Mouse (Mus musculus) intestine, postnatal 0 days (tissue): Measurements from ENCODE around the gene Syn3. TPM values are rescaled to one million over a fixed set of nuclear protein-coding genes. Genes with fewer than 3 reads are reported as not detected.

Experiments used
- ATAC-seq: fragments of 200-750 bp; cut with Nextera tagmentation; 2 replicates; pipeline ENCODE4 v1.8.0; 2017; ENCODE audit warnings: mild to moderate bottlenecking, moderate TSS enrichment, moderate library complexity
- H3K27ac ChIP-seq: fragments of 300-500 bp; sonication (generic); 2 replicates; pipeline ENCODE4 v1.5.1; 2014; ENCODE audit warnings: mild to moderate bottlenecking, low read depth, low read length, moderate library complexity
- H3K27me3 ChIP-seq: fragments of 300-500 bp; sonication (generic); replicated peaks from 2 replicates; pipeline ENCODE4 v1.6.1; 2014; ENCODE audit warnings: low read length, mixed read lengths; ENCODE audit not compliant: control insufficient read depth, insufficient read depth
- H3K36me3 ChIP-seq: fragments of 300-500 bp; sonication (generic); 2 replicates; pipeline ENCODE4 v1.6.1; 2014; ENCODE audit warnings: mild to moderate bottlenecking, moderate library complexity; ENCODE audit not compliant: control insufficient read depth, insufficient read depth
- H3K4me1 ChIP-seq: fragments of 300-500 bp; sonication (generic); replicated peaks from 2 replicates; pipeline ENCODE4 v1.6.1; 2014; ENCODE audit warnings: antibody characterized with exemption, low read length, mixed read lengths; ENCODE audit not compliant: control insufficient read depth, insufficient read depth
- H3K4me2 ChIP-seq: fragments of 300-500 bp; sonication (generic); replicated peaks from 2 replicates; pipeline ENCODE4 v1.6.1; 2014; ENCODE audit warnings: low read depth, mild to moderate bottlenecking, moderate library complexity
- H3K4me3 ChIP-seq: fragments of 300-500 bp; sonication (generic); 2 replicates; pipeline ENCODE4 v1.5.1; 2014; ENCODE audit warnings: low read depth, low read length
- H3K9ac ChIP-seq: fragments of 300-500 bp; sonication (generic); 2 replicates; pipeline ENCODE4 v1.6.1; 2014; ENCODE audit warnings: mild to moderate bottlenecking, low read depth, low read length
- H3K9me3 ChIP-seq: fragments of 300-500 bp; sonication (generic); 2 replicates; pipeline ENCODE4 v1.6.1; 2016; ENCODE audit warnings: mixed run types; ENCODE audit not compliant: control insufficient read depth
- CTCF ChIP-seq: sonication (generic); IDR thresholded peaks from 2 replicates; pipeline ENCODE4 v1.5.1; 2016; ENCODE audit warnings: low read depth, mild to moderate bottlenecking, control low read depth, antibody characterized with exemption, moderate library complexity
- WGBS: fragments of 180-500 bp; shearing (Covaris S2); extraction: QIAGEN DNeasy Blood & Tissue Kit; methylation state at CpG from one replicate; pipeline ENCODE4 v1.1.7; 2014; 5-methylcytosine and 5-hydroxymethylcytosine counted together
- polyA plus RNA-seq: library from polyadenylated mRNA; unstranded; fragments of >200 nt; fragmentation: Nextera tagmentation; extraction: Ambion mirVana; gene quantifications from 2 replicates; pipeline ENCODE4 v1.2.1, GENCODE M21; 2015

Gene Syn3
- polyA plus RNA-seq, 1 experiment from 2014 or later, result 1.1 TPM

- Histone ChIP-seq H3K4me2 (no peak overlapping the region), H3K9ac (no peak overlapping the region), H3K27ac (no peak overlapping the region), H3K9me3 (no peaks in the 10 kb centered on the region), H3K27me3 (no peaks in the 10 kb centered on the region), H3K4me1 (no peaks in the 10 kb centered on the region), H3K4me3 (no peak overlapping the region), H3K36me3 (no peaks in the 10 kb centered on the region)
- 88% methylated on average over 6 of the region's 6 CpGs for WGBS
- ATAC-seq, result no peak
- TF ChIP-seq CTCF, result no peak
Observed at GRCm38 (mm10) chr10:86410868-86411267, 87.8 kb downstream of the Syn3 start.

DNA sequence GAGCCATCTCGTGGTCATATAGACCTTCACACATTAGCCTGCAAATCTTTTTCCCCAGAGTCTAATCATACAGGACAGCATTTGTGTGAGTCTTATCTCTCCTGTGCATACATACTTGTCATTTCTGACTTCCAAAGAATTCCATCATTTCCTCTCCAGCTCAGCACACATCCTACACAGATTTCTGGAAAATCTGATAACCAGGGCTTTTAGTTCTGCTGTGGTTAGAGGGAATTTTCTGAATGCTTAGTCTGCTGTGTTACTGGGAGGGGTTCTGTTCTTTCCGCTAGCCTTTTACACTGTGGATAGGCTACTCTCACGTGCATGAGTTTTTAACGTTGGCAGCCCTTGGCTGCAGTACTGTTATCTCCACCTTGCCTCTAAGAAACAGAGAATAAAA, 91.7 kb downstream of the Syn3 start:
- Histone ChIP-seq H3K9me3 (no peaks in the 10 kb centered on the region), H3K27ac (no peak overlapping the region), H3K4me1 (no peaks in the 10 kb centered on the region), H3K27me3 (no peaks in the 10 kb centered on the region), H3K36me3 (no peaks in the 10 kb centered on the region), H3K9ac (no peak overlapping the region), H3K4me3 (no peak overlapping the region), H3K4me2 (no peak overlapping the region)
- 58% methylated on average over 4 of the region's 4 CpGs for WGBS
- no peak for TF ChIP-seq CTCF
- no peak for ATAC-seq

DNA sequence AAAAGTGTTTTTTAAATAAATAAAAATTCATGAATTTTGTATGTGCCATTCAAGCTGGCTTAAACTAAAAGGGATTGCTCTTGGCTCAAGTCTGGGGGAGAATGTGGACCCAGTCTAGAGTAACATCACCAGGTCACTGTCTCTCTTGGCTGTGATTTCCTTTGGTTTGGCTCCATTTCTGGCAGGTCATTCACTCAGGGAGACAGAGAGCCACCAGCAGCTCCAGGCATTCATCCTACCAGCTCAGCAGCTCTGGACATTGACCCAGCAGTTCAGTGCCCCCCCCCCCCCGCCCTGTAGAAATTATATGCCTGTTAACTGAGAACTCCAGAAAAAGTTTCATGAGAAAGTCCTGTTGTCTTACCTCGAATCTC, 100.4 kb downstream of the Syn3 start:
- H3K4me2 ChIP-seq, result no peak overlapping the region
- H3K9me3 ChIP-seq, result no peaks in the 10 kb centered on the region
- ATAC-seq, result no peak
- H3K36me3 ChIP-seq, result no peaks in the 10 kb centered on the region
- no peak for TF ChIP-seq CTCF
- H3K4me3 ChIP-seq, result no peak overlapping the region
- no peak overlapping the region for H3K27ac ChIP-seq
- H3K4me1 ChIP-seq, result no peaks in the 10 kb centered on the region
- 59% methylated on average over 2 of the region's 2 CpGs for WGBS
- H3K9ac ChIP-seq, result no peak overlapping the region
- no peaks in the 10 kb centered on the region for H3K27me3 ChIP-seq

- H3K27ac ChIP-seq, result no peak overlapping the region
- H3K4me3 ChIP-seq, result no peak overlapping the region
- no peak for ATAC-seq
- no peaks in the 10 kb centered on the region for H3K36me3 ChIP-seq
- no peaks in the 10 kb centered on the region for H3K4me1 ChIP-seq
- no peak overlapping the region for H3K4me2 ChIP-seq
- WGBS, result 67% methylated on average over 4 of the region's 4 CpGs
- no peaks in the 10 kb centered on the region for H3K27me3 ChIP-seq
- no peak for TF ChIP-seq CTCF
- no peak overlapping the region for H3K9ac ChIP-seq
- no peaks in the 10 kb centered on the region for H3K9me3 ChIP-seq
Observed at GRCm38 (mm10) chr10:86397577-86398346, 100.9 kb downstream of the Syn3 start.

GRCm38 (mm10) chr10:86392399-86392798, 106.3 kb downstream of the Syn3 start:
- H3K4me1 ChIP-seq, result no peaks in the 10 kb centered on the region
- H3K4me2 ChIP-seq, result no peak overlapping the region
- no peak overlapping the region for H3K27ac ChIP-seq
- H3K36me3 ChIP-seq, result no peaks in the 10 kb centered on the region
- no peak for ATAC-seq
- H3K4me3 ChIP-seq, result no peak overlapping the region
- no peak for TF ChIP-seq CTCF
- H3K9ac ChIP-seq, result no peak overlapping the region
- H3K9me3 ChIP-seq, result no peaks in the 10 kb centered on the region
- no peaks in the 10 kb centered on the region for H3K27me3 ChIP-seq
- WGBS, result 77% methylated on average over 3 of the region's 3 CpGs

DNA sequence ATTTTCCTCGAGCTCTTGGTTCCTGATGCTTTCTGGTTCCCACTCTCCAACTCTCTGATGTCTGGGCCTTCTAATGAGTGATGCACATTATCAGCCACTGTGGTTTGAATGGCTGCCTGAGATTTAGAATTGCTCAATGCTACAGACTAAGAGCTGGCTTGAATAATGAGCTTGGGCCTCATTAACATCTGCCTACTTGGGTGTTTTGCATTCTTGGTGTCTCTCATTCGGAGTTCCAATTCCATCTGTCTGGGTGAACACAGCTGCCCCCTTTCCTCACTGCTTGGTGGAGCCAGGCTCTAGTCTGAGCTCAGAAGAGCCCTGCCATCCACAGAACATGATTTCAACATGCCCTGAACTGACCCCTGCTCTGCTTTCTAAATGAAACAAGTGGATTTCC, 108.8 kb downstream of the Syn3 start:
- Histone ChIP-seq H3K27ac (no peak overlapping the region), H3K4me2 (no peak overlapping the region), H3K27me3 (no peaks in the 10 kb centered on the region), H3K9ac (no peak overlapping the region), H3K4me3 (no peak overlapping the region), H3K36me3 (no peaks in the 10 kb centered on the region), H3K4me1 (no peaks in the 10 kb centered on the region), H3K9me3 (no peaks in the 10 kb centered on the region)
- no peak for ATAC-seq
- TF ChIP-seq CTCF, result no peak
- 56% methylated on average over 2 of the region's 2 CpGs for WGBS
